Mouse (Mus musculus): ENCODE data around the gene Chrna9. TPM values are rescaled to one million over a fixed set of nuclear protein-coding genes. Genes with fewer than 3 reads are reported as not detected.
A peak's percentile ranks its signal among the peaks of the same experiment; 100 is the strongest.

The Chrna9 gene
- polyA plus RNA-seq, 3 experiments from 2014 or later: 1.6 to 2.0 TPM; not detected in 1

DNA sequence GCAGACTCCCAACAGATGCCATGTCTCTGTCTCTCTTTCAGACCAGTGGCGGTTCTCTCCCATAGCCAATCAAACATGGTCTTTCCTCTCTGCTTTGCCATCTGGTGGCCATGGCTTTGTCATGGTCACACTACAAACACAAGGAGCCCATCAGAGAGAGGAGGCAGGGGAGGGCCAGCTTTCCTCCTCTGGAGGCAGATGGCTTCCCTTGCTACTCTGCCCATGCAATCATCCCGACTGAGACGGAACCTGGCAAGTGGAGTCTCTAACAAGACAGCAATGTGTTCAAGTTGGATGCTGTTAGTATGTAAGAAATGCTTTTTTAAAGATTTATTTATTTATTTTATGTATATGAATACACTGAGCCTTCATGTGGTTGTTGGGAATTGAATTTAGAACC is 14.8 kb upstream of the Chrna9 start:
- no peak for ATAC-seq

- peak; percentile 23 for ATAC-seq
These were observed 13.9 kb upstream of the Chrna9 start for GRCm38 (mm10) chr5:65920701-65921426.

DNA sequence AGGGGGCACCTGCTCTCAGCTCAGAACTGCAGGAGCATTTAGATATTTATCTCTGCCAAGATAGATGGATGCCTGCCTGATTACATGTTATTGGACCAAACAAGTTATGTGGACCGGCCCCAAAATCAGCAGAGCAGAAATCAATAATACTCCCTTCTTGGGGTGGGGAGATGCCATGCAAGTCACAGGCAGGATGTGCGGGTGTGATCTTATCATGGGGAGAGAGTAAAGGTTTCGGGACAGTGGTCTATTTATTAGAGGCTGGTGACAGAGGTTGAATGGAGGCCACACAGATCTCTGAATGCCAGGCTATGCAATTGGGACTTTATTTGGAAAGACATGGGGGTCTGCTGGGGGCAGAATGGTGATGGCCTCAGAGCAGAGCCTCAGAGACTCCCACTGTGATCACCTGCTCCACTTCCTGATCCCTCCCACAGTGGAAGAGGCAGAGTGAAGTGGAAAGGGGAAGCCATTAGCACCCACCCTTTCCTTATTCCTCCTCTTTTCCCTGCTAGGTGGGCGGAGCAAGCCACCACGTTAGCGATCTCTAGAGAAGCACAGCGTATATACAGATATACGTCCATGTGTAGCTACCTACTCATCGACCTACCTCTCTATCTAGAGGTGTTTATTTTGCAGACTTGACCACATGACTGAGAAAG is 13.1 kb upstream of the Chrna9 start:
- peak; percentile 80 for ATAC-seq

- ATAC-seq: no peak
These were observed 8.1 kb upstream of the Chrna9 start for GRCm38 (mm10) chr5:65926666-65927065.

- ATAC-seq: peak; percentile 94
These were observed 5.6 kb upstream of the Chrna9 start for GRCm38 (mm10) chr5:65929162-65929561.

GRCm38 (mm10) chr5:65930171-65930570 is 4.5 kb upstream of the Chrna9 start:
- no peak for ATAC-seq

DNA sequence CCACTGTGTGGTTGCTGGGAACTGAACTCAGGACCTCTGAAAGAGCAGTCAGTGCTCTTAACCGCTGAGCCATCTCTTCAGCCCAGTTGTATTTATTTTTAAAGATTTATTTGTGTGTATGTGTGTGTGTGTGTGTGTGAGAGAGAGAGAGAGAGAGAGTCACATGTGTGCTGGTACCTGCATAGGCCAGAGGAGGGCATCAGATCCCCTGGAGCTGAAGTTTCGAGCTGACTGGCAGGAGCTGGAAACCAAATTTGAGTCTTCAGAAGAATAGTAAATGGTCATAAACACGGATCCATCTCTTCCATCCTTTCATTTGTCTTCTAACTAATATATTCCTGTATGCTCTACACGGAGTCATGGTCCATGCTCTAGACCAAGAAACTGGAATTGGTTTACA is 1.5 kb upstream of the Chrna9 start:
- ATAC-seq: no peak

- ATAC-seq: no peak
These were observed 957 bp upstream of the Chrna9 start for GRCm38 (mm10) chr5:65933764-65934163.

DNA sequence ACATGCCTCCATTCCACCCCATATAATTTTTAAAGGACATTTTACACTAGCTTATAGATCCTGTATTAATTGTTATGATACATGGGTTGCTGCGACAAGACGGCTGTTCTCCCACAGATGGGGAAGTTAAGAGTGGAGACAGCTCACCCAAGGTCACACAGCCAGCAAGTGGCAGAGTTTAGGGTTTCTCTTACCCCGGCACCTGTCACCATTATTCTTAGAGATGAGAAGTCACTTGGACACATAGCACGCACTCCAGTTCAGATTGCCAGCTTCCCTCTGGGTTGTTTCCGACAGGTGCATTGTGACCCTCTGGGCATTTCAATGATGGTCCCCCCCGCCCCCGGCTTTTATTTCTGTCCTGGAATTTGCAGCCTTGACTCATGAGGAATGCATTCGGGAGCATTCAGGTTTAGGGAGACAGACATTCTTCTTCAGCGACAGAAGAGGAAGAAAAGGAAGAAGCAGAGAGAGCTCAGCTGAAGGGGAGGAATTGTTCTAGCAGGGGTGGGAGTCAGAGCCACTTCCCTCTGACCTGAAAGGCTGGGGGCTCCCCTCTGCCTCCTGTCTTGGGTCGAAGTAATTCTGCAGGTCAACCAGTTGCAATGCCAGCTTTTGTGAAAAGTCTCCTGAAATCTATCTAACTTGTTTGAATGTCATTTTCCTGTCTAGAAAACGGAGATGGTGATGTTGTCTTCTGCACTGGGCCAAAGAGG is 2.4 kb downstream of the Chrna9 start:
- ATAC-seq: no peak

DNA sequence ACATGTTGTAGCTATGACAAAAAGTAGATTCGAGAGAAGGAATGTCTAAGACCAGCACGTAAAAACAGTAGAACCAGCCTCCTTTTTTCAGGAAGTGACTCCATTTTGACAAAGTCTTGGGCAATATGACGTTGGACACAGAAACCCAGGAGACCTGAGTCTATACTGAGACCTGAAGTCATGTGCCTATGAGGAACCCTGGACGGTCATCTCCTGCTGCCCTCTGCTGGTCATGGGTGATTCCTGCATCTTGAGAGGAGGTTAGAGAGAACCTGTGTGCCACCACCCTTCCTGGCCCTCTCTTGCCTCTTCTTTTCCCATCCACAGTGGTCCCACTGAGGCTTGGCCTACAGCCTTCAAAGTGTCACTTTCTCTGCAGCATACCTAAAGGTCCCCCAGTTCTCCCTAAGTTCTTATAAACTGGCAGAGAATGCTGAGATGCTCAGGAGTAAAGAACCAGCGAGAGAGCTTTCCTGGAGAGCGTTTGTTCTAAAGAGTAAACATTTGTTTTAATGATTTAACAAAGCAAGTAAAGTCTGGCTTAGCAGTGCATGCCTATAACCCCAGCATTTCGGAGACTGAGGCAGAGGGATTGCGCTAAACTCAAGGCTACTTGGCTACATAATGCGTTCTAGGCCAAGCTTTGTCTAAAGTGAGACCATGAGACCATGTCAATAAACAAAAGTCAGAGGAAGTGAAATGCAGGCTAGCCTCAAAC is 3.4 kb downstream of the Chrna9 start:
- ATAC-seq: peak; percentile 87

GRCm38 (mm10) chr5:65941145-65941544 is 6.4 kb downstream of the Chrna9 start:
- no peak for ATAC-seq

DNA sequence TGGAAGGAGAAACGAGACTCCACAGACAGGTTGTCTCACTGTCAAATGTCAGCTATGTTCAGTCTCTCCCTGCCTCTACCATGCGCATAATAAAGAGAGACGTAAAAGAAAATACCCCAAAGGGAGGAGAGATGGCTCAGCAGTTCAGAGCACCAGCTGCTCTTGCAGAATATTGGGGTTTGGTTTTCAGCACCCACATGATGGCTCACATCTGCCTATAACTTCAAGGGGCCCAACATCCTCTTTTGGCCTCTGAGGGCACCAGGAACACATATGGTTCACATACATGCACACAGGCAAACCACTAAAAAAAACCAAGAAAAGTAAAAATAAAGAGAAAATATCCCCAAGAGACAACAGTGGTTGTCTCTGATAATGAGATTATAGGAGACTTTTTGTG is 15.1 kb downstream of the Chrna9 start:
- no peak for ATAC-seq

DNA sequence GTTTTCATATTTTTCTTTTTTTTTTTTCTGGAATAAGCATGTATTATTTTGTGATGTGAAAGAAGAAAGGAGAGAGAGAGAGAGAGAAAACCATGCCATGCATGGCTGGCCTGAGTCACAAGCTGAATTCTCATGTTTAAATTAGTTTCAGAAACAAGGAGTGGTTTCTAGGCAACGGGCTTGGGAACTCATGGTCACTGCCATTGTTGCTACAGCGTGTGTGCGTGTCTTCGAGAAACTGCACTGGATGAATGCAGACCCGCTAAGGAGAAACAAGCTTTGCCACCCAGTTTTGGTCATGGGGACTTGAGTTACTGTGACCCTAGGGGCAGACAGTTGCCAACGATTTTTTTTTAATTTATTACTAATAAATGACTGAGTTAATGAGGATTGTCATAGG is 15.5 kb downstream of the Chrna9 start:
- no peak for ATAC-seq

GRCm38 (mm10) chr5:65950679-65951512 is 16.2 kb downstream of the Chrna9 start:
- peak; percentile 55 for ATAC-seq

GRCm38 (mm10) chr5:65951513-65951909 is 16.8 kb downstream of the Chrna9 start:
- no peak for ATAC-seq

- ATAC-seq: no peak
These were observed 19.7 kb downstream of the Chrna9 start for GRCm38 (mm10) chr5:65954130-65955080.

- peak; percentile 81 for ATAC-seq
These were observed 20.8 kb downstream of the Chrna9 start for GRCm38 (mm10) chr5:65955343-65956143.

DNA sequence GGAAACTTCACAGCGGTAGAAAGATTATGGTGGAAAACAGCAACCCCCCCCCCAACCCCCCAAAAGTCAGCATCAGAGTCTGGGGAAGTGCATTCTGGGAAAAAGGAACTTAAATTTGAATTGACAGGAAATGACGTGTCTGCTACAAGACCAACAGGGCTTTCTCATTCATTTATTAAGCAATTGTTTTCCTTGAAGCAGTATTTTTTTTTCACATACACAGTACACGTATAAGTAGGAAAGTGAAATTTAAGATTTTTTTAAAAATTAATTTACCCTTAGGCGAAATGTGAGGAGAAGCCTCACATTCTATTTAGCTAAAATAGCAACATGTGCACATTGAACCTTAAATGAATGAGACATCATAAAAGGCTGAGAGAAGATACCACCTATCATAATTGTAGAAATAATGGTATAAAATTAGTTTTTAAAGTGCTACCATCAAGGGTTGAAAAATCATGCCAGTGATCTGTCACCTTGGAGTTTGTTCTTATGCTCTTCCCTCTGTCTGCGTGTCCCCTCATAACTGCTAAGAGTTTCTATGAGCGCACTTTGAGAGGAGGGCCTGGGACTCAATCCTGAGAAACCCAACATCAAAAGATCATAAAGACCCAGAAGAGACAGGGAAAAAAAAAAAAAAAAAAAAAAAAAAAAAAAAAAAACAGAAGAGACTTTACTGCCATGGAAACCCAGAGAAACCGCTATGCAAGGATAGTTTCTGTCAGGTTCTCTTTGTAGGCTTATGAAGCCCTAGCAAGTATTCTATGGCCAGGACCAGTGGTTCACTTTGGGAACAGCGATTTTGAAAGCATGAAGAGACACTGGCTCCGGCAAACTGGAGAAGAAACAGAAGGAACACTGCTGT is 21.7 kb downstream of the Chrna9 start:
- no peak for ATAC-seq

- ATAC-seq: no peak
These were observed 23.9 kb downstream of the Chrna9 start for GRCm38 (mm10) chr5:65958597-65958996.
